Mouse (Mus musculus): ENCODE data around the gene Hist1h2bj. TPM values are rescaled to one million over a fixed set of nuclear protein-coding genes. Genes with fewer than 3 reads are reported as not detected.
"Not testable (repeated sequence)": the region's sequence is repeated elsewhere in the genome, so short reads cannot be mapped to it uniquely, and the experiment has no call there.

Gene Hist1h2bj
- polyA plus RNA-seq, 2 experiments from 2014 or later, result 3.8 to 9.5 TPM

- no peak for ATAC-seq
Observed at GRCm38 (mm10) chr13:22040464-22041141, 2.4 kb upstream of the Hist1h2bj start.

- ATAC-seq, result peak; percentile 64
Observed at GRCm38 (mm10) chr13:22041142-22041536, 1.9 kb upstream of the Hist1h2bj start, which contains the start of gene Hist1h4i. Gene Hist1h4i, minus strand, starts transcription at chr13:22041362.

- ATAC-seq, result no peak
Observed at GRCm38 (mm10) chr13:22041651-22042567, 1.1 kb upstream of the Hist1h2bj start.

GRCm38 (mm10) chr13:22043503-22044431, 753 bp downstream of the Hist1h2bj start:
- ATAC-seq, result no peak

- no peak for ATAC-seq
Observed at GRCm38 (mm10) chr13:22044432-22045155, 1.6 kb downstream of the Hist1h2bj start.

- ATAC-seq, result no peak
Observed at GRCm38 (mm10) chr13:22045311-22045710, 2.3 kb downstream of the Hist1h2bj start.

GRCm38 (mm10) chr13:22049041-22049440, 6.0 kb downstream of the Hist1h2bj start:
- ATAC-seq, result no peak

GRCm38 (mm10) chr13:22049737-22050440, 6.9 kb downstream of the Hist1h2bj start:
- ATAC-seq, result peak; percentile 59

GRCm38 (mm10) chr13:22050591-22051522, 7.8 kb downstream of the Hist1h2bj start:
- peak; percentile 92 for ATAC-seq

- no peak for ATAC-seq
Observed at GRCm38 (mm10) chr13:22051523-22051859, 8.5 kb downstream of the Hist1h2bj start.

GRCm38 (mm10) chr13:22053754-22054153, 10.7 kb downstream of the Hist1h2bj start:
- no peak for ATAC-seq

GRCm38 (mm10) chr13:22061422-22061821, 18.4 kb downstream of the Hist1h2bj start:
- ATAC-seq, result no peak

GRCm38 (mm10) chr13:22063468-22063867, 20.5 kb downstream of the Hist1h2bj start:
- ATAC-seq, result no peak

GRCm38 (mm10) chr13:22084140-22084539, 41.1 kb downstream of the Hist1h2bj start, which contains the start of gene Vmn1r188:
Gene Vmn1r188, plus strand, starts transcription at chr13:22084440.
- not testable (repeated sequence) for ATAC-seq

Other genes with a start within 250 kb of the Hist1h2bj start
- gene Hist1h2bq, start 233.0 kb upstream of the Hist1h2bj start, polyA plus RNA-seq (2017; shearing (Covaris generic)), result 1 to 10 TPM; 4.9 to 6.4 TPM
- not detected for gene Hist1h2ao, start 232.7 kb upstream of the Hist1h2bj start, polyA plus RNA-seq (2017; shearing (Covaris generic))
- 10 to 100 TPM in 1 of 2 experiments, not detected in 1; 21.4 TPM for gene Hist1h4m, start 231.5 kb upstream of the Hist1h2bj start, polyA plus RNA-seq (2017; shearing (Covaris generic))
- 10 to 100 TPM in 1 of 2 experiments, not detected in 1; 12.8 TPM for gene Hist1h4n, start 211.0 kb upstream of the Hist1h2bj start, polyA plus RNA-seq (2017; shearing (Covaris generic))
- gene Hist1h2ap, start 209.7 kb upstream of the Hist1h2bj start, polyA plus RNA-seq (2017; shearing (Covaris generic)), result 100 to 1,000 TPM in 1 of 2 experiments, 10 to 100 TPM in 1; 94.5 to 115 TPM
- gene Hist1h2br, start 209.5 kb upstream of the Hist1h2bj start, polyA plus RNA-seq (2017; shearing (Covaris generic)), result 1 to 10 TPM; 4.7 to 6.5 TPM
- gene Zfp184, start 98.1 kb upstream of the Hist1h2bj start, polyA plus RNA-seq (2017; shearing (Covaris generic)), result under 1 TPM in 1 of 2 experiments, not detected in 1; 0.37 TPM
- not detected for gene Pom121l2, start 62.0 kb upstream of the Hist1h2bj start, polyA plus RNA-seq (2017; shearing (Covaris generic))
- gene Prss16, start 33.5 kb upstream of the Hist1h2bj start, polyA plus RNA-seq (2017; shearing (Covaris generic)), result under 1 TPM in 1 of 2 experiments, not detected in 1; 0.74 TPM
- gene Hist1h2ah, start 7.6 kb upstream of the Hist1h2bj start, polyA plus RNA-seq (2017; shearing (Covaris generic)), result not detected
- 1 to 10 TPM in 1 of 2 experiments, not detected in 1; 4.8 TPM for gene Hist1h2bk, start 7.3 kb upstream of the Hist1h2bj start, polyA plus RNA-seq (2017; shearing (Covaris generic))
- 1 to 10 TPM; 5.4 to 6.7 TPM for gene Hist1h4i, start 1.9 kb upstream of the Hist1h2bj start, polyA plus RNA-seq (2017; shearing (Covaris generic))
- gene Hist1h2ag, start 270 bp upstream of the Hist1h2bj start, polyA plus RNA-seq (2017; shearing (Covaris generic)), result not detected
- gene Vmn1r188, start 41.2 kb downstream of the Hist1h2bj start, polyA plus RNA-seq (2017; shearing (Covaris generic)), result not detected
- gene Vmn1r189, start 62.6 kb downstream of the Hist1h2bj start, polyA plus RNA-seq (2017; shearing (Covaris generic)), result not detected
- not detected for gene Vmn1r191, start 140.8 kb downstream of the Hist1h2bj start, polyA plus RNA-seq (2017; shearing (Covaris generic))
- gene Vmn1r192, start 147.9 kb downstream of the Hist1h2bj start, polyA plus RNA-seq (2017; shearing (Covaris generic)), result not detected
- not detected for gene Vmn1r193, start 179.9 kb downstream of the Hist1h2bj start, polyA plus RNA-seq (2017; shearing (Covaris generic))
- not detected for gene Vmn1r194, start 201.0 kb downstream of the Hist1h2bj start, polyA plus RNA-seq (2017; shearing (Covaris generic))
- not detected for gene Vmn1r195, start 227.3 kb downstream of the Hist1h2bj start, polyA plus RNA-seq (2017; shearing (Covaris generic))
- not detected for gene Vmn1r196, start 246.7 kb downstream of the Hist1h2bj start, polyA plus RNA-seq (2017; shearing (Covaris generic))